Mouse (Mus musculus): ENCODE data around the gene Arpp21. TPM values are rescaled to one million over a fixed set of nuclear protein-coding genes. Genes with fewer than 3 reads are reported as not detected.

Arpp21 gene
- total RNA-seq, 2 experiments from 2014 or later, result 22.5 to 41.4 TPM

Small RNAs within 50 kb of the gene (microRNA-seq; reads per million reads assigned to microRNA genes)
- gene Mir128-2 (ENCODE audit: borderline replicate concordance in 2 of 2), result 342 to 446 reads per million in 2 experiments

Measured in gastrocnemius, postnatal 25 days (tissue).